Mouse (Mus musculus) forebrain, embryonic 10.5 days (tissue): Measurements from ENCODE around the gene Dclre1b. TPM values are rescaled to one million over a fixed set of nuclear protein-coding genes. Genes with fewer than 3 reads are reported as not detected.
"Not testable (repeated sequence)": the region's sequence is repeated elsewhere in the genome, so short reads cannot be mapped to it uniquely, and the experiment has no call there.

ENCODE experiments used
- DNase-seq: peaks from one replicate; pipeline ENCODE4 v3.0.0-alpha.2; 2017; ENCODE audit warnings: low spot score; ENCODE audit errors: extremely low spot score
- H3K27ac ChIP-seq: fragments of 300-500 bp; sonication (generic); 2 replicates; pipeline ENCODE4 v1.5.1; 2016; ENCODE audit warnings: mild to moderate bottlenecking
- H3K27me3 ChIP-seq: fragments of 300-500 bp; sonication (generic); 2 replicates; pipeline ENCODE4 v1.6.1; 2016; ENCODE audit warnings: mild to moderate bottlenecking; ENCODE audit not compliant: poor library complexity, severe bottlenecking
- H3K36me3 ChIP-seq: fragments of 300-500 bp; sonication (generic); replicated peaks from 2 replicates; pipeline ENCODE4 v1.6.1; 2016; ENCODE audit warnings: mild to moderate bottlenecking, moderate library complexity
- H3K4me1 ChIP-seq: fragments of 300-500 bp; sonication (generic); 2 replicates; pipeline ENCODE4 v1.6.1; 2016
- H3K4me3 ChIP-seq: fragments of 300-500 bp; sonication (generic); 2 replicates; pipeline ENCODE4 v1.5.1; 2016; ENCODE audit warnings: mild to moderate bottlenecking, moderate library complexity
- H3K9me3 ChIP-seq: fragments of 300-500 bp; sonication (generic); 2 replicates; pipeline ENCODE4 v1.6.1; 2016; ENCODE audit warnings: mild to moderate bottlenecking, moderate library complexity
- WGBS: fragments of 180-500 bp; shearing (Covaris S2); methylation state at CpG from one replicate; pipeline ENCODE4 v1.1.7; 2016; 5-methylcytosine and 5-hydroxymethylcytosine counted together
- polyA plus RNA-seq: library from polyadenylated mRNA; unstranded; fragments of >200 nt; fragmentation: Nextera tagmentation; extraction: Ambion mirVana; gene quantifications from 2 replicates; pipeline ENCODE4 v1.2.1, GENCODE M21; 2016

Gene Dclre1b
- 37.2 and 40.5 TPM in 2 replicates for polyA plus RNA-seq

DNA sequence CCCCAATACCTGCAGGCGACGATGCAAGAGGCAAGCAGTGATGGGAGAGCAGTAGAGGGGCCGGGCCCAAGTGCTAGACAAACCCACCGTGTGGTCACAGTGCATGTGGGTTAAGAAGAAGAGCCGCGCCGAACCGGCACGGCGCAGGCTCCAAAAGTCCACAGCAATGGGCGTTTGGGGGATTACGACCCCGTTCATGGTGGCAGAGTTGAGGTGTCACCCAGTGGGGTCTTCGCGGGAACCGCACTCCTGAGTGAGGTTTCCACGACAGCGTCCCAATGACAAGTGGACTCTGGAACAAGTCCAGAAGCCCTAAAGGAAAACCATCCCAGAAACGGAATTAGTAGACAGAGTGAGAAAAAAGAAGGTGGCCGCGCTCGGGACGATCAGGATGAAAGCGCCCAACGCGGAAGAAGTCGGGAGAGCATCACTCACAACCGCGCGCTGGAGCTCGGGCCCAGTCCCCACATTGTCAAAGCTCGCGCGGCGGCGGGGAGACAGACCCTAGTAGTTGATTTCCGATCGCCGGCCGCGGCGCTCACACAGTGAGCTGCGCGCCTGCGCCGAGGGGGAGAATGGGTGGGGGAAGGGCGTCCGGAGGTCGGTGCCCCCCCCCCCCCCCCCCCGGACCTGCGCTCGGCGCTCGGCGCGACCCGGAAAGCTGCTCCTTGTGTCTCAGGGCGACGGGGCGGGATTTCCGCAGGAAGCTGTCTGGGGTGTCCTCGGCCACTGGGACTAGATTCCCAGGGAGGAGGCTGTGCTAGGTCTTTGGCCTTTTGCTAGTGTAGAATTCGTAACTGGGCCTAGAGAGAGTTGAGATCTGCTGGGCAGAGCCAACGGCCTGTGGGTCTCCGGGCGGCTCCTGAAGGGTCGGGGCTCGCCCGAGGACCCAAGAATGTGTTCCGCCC is at the start of gene Dclre1b, which contains the start of the genes Ap4b1 and Gm43064:
Gene Dclre1b, minus strand, starts transcription at position 554 of the 908 bp plus-strand sequence.
Gene Ap4b1, plus strand, starts transcription at position 630 of the 908 bp plus-strand sequence.
Gene Gm43064, plus strand, starts transcription at position 683 of the 908 bp plus-strand sequence.
- under 1% methylated on average over 62 of the region's 70 CpGs for WGBS
- peak within 1 kb of the TSS; percentile 93 for H3K27ac ChIP-seq
- peak within 1 kb of the TSS; percentile 85 for H3K4me3 ChIP-seq
- peaks cover 21% of the 10 kb centered on the region for H3K4me1 ChIP-seq
- H3K9me3 ChIP-seq = no peaks in the 10 kb centered on the region
- DNase-seq = peak; percentile 91
- peaks cover 41% of the 10 kb centered on the region for H3K36me3 ChIP-seq
- no peaks in the 10 kb centered on the region for H3K27me3 ChIP-seq

DNA sequence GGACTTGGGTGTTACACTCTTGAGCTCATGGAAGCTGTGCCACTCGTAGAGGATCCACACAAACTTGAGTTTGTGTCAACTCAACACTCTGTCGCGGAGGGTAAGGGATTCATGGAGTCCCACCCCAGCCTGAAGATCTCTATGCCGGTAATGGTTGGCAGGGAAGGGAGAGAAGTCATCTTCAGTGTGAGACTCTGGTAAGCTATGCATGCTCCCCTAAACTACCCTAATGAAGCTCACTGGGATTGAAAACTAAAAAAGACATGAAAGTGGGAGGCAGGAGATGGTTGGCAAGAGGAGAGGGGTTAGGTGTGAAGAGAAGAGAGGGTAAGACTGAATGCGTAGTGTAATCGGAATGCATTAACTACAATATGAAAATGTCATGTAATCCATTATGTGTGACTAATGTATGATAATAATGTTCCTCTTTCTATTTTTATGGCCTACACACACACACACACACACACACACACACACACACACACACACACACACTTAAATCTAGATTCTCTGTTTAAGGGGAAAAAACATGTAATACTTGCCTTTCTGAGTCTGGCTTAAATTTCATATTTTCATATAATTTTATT is 48.8 kb upstream of the Dclre1b start:
- H3K4me1 ChIP-seq = no peaks in the 10 kb centered on the region
- H3K9me3 ChIP-seq = no peaks in the 10 kb centered on the region
- no peak for DNase-seq
- H3K27ac ChIP-seq = no peak overlapping the region
- no peak overlapping the region for H3K4me3 ChIP-seq
- 94% methylated on average over 6 of the region's 6 CpGs for WGBS
- H3K36me3 ChIP-seq = no peaks in the 10 kb centered on the region
- no peaks in the 10 kb centered on the region for H3K27me3 ChIP-seq

DNA sequence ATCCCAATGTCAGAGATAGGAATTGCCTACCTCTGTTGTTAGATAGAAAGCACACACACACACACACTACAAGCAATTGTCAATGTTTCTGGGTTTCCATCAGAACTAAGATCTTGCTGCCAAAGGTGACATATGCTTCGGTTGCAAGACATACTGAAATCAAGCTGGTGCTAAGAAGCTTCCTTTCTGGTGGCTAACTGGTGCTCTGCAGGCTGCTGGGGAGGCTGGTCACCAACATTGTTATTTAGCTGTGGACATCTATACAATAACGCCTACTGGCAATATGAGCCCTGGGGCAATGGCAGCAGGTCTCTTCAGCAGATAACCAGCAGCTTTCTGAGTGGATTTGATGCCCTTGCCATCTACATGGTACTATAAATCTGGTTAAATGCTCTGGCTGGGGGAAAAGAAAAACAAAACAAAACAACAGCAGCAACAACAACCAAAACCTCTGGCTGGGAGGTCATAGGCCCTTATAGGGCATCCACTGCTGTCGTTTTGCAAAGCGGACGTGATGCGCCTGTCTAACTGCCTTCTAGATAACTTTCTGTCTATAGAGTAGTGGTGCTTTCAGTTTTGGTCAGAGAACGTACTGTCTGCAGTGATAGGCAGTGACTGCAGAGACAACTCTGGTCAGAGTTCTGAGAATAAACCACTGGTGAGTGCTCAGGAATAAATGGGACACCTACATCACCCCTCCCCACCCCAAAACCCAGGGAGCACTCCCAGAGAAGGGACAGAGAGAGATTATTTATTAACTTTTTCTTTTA is 48.0 kb upstream of the Dclre1b start:
- Histone ChIP-seq H3K9me3 (no peaks in the 10 kb centered on the region), H3K27ac (no peak overlapping the region), H3K4me1 (no peaks in the 10 kb centered on the region), H3K36me3 (no peaks in the 10 kb centered on the region), H3K27me3 (no peaks in the 10 kb centered on the region), H3K4me3 (no peak overlapping the region)
- 94% methylated on average over 7 of the region's 7 CpGs for WGBS
- DNase-seq = no peak

DNA sequence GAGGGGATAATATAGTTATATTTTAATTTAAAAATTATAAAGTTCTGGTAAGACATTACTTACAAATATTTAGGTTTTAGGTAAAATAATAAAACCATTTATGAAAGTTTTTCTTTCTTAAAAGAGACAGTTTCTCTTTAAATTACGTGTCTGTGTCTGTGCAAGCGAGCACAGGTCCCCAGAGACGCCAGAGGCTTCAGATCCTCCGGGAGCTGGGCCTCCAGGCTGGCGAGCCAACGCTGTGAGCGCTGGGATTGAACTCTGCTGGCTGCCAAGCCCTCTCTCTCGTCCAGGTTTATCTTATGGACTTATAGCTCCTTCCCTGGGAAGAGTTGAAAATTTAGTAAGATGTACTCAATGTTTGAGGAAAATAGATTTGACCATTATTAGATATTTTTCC is 44.6 kb upstream of the Dclre1b start:
- H3K4me1 ChIP-seq = no peaks in the 10 kb centered on the region; the same call in 1 of the 2 replicates
- H3K36me3 ChIP-seq = no peaks in the 10 kb centered on the region
- no peak for DNase-seq
- no peak overlapping the region for H3K27ac ChIP-seq
- no peaks in the 10 kb centered on the region for H3K27me3 ChIP-seq
- H3K9me3 ChIP-seq = no peaks in the 10 kb centered on the region
- WGBS = 85% methylated on average over 8 of the region's 8 CpGs
- no peak overlapping the region for H3K4me3 ChIP-seq

DNA sequence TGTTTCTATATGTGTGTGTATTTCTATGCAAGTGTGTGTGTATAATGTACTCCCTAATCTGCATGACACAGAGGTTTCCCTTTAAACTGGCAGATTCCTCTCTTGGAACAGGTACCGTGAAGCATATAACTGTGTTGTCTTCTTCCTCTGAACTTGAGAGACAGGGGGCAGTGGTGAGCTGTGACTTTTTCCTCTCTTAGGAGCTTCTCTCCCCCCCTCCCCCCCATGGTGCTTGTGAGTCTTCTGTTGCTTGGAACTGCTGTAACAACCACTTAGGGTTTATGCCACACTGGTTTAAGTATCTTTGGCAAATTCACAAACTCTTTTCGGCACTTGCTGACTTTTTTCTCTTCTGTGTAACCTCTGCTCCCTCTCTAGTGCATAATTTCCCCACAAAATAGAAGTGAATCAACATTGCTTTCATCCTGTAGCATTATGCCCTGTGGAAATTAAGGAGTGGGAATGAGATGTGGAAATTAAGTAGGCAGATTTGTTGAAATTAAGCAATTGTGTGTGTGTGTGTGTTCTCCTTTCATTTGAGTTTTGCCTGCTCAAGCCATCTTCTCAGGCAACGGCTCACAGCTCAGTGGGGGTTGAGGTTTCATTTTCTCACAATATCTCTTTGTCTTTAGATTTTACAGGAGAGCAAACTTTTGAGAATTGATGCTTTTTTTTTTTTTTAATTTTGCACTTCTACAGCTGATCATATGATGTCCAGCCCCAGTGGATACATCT is 43.5 kb upstream of the Dclre1b start:
- Histone ChIP-seq H3K9me3 (no peaks in the 10 kb centered on the region), H3K36me3 (no peaks in the 10 kb centered on the region), H3K27me3 (no peaks in the 10 kb centered on the region), H3K4me1 (no peaks in the 10 kb centered on the region; the same call in 1 of the 2 replicates), H3K27ac (no peak overlapping the region), H3K4me3 (no peak overlapping the region)
- DNase-seq = no peak
- 71% methylated on average over 3 of the region's 3 CpGs for WGBS

DNA sequence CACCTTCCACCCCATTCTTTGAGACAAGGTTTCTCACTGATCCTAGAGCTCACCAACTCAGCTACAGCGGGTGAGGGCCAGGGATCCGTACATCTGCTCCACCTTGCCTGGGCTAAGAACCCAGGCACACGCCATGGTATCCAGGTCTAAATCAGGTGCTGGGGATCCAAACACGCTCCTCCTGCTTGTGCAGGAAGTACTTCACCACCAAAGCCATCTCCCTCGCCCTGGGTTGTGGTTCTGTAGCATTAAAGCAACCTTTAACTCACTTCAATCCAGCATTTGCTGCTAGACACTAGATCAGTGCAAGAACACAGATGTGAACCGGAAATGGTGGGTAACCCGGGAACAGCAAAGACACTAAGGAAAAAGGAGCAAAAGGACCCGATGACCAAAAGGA is 42.6 kb upstream of the Dclre1b start:
- Histone ChIP-seq H3K36me3 (no peaks in the 10 kb centered on the region), H3K4me3 (no peak overlapping the region), H3K4me1 (no peaks in the 10 kb centered on the region; the same call in 1 of the 2 replicates), H3K9me3 (no peaks in the 10 kb centered on the region), H3K27me3 (no peaks in the 10 kb centered on the region), H3K27ac (no peak overlapping the region)
- 94% methylated on average over 8 of the region's 8 CpGs for WGBS
- no peak for DNase-seq

DNA sequence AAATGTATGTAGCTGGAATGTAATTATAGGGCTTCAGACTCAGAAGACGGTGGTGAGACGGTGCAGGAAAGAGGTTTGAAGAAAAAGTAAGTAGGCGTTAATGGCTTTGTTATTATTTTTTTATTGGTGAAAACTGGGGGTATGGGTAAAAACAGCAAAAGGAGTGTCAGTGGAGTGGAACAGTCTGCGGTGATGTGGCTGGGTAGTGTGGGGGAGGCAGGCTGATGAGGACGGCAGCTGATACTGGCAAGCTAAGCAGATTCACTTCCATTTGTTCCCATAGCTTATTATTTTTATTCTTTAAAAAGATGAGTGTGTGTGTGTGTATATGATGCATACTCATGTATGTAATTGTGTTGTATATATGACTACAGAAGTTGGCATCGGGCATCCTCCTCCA is 42.2 kb upstream of the Dclre1b start:
- DNase-seq = no peak
- no peak overlapping the region for H3K4me3 ChIP-seq

DNA sequence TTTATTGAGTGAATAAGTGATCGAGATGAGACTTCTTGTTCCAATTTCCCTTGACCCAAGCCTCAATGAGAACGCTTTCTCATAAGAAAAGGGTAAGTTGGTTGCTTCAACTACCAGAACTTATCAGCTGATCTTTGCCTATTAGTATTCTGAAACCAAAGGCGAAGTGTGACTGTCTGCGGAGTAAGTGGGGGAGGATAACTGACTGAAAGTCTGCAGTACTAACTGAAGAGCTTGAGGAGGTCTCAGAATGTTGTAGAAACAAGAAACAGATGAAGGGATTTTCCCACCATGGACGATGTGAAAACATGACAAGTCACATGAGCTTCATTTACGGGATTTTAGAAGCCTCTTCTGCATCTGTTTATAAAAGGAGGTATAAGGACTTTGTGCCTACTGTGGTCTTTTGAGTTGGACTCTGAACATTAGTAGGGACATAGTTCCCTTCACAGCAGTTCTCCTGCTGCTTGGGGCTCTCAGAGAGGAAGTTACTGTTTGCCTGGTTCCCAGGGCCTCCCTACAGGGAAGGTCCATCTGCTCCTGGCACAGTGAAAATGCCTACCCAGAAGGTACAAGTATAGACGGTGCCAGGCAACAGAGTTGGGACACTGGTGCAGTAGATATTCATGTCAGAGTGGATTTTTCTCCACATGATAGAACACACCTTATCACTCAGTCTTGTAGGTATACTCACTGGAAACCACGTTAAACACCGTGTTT is 41.6 kb upstream of the Dclre1b start:
- no peaks in the 10 kb centered on the region for H3K27me3 ChIP-seq
- no peaks in the 10 kb centered on the region for H3K9me3 ChIP-seq
- WGBS = 84% methylated on average over 9 of the region's 9 CpGs
- no peak overlapping the region for H3K27ac ChIP-seq
- no peak for DNase-seq
- no peaks in the 10 kb centered on the region for H3K36me3 ChIP-seq
- H3K4me1 ChIP-seq = no peaks in the 10 kb centered on the region; the same call in 1 of the 2 replicates
- H3K4me3 ChIP-seq = no peak overlapping the region

More for the DNA sequence above, 42.2 kb upstream of the Dclre1b start:
- H3K9me3 ChIP-seq = no peaks in the 10 kb centered on the region
- H3K27me3 ChIP-seq = no peaks in the 10 kb centered on the region
- no peak overlapping the region for H3K27ac ChIP-seq
- H3K36me3 ChIP-seq = no peaks in the 10 kb centered on the region
- 89% methylated on average over 6 of the region's 6 CpGs for WGBS
- H3K4me1 ChIP-seq = no peaks in the 10 kb centered on the region; the same call in 1 of the 2 replicates

DNA sequence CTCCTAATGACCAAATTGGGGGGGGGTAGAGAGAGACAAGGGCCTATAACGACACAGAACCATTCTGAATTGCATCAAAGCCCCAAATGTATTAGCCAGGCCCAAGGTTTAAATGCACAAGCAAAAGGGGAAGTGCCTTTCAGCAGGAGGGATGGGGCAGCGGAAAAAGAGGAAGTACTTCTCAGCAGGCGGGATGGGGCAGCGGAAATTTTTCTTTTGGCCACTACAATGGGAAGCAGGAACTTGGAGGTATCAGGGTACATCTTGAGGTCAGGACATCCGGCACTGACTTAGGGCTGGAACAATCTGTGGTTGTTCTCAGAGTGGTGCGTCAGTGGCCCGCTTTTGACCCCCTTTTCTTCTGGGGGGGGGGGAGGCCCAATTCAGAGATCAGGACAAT is 31.7 kb upstream of the Dclre1b start:
- WGBS = 93% methylated on average over 7 of the region's 7 CpGs
- H3K27me3 ChIP-seq, H3K36me3 ChIP-seq, H3K9me3 ChIP-seq, H3K27ac ChIP-seq, H3K4me3 ChIP-seq, DNase-seq, H3K4me1 ChIP-seq: not testable (repeated sequence)

DNA sequence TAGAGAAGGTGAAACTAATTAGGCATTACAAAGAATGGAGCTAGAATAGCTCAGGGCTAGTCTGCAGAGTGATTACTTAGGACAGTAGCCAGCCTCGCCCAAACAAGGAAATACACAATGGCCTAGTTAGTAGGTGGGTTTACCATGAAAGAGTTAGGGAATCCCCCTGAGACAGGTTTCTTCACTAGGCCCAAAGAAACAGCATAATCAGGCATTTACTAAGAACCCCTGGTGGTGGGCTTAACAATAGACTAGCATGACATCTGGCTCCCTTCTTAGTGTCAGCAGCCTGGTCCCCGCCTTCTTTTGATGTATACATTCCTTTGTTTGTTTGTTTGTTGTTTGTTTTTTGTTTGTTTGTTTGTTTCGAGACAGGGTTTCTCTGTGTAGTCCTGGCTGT is 31.0 kb upstream of the Dclre1b start:
- not testable (repeated sequence) for H3K9me3 ChIP-seq, H3K4me1 ChIP-seq, H3K27ac ChIP-seq, H3K36me3 ChIP-seq, H3K27me3 ChIP-seq, H3K4me3 ChIP-seq, DNase-seq
- 75% methylated on average over 3 of the region's 3 CpGs for WGBS

DNA sequence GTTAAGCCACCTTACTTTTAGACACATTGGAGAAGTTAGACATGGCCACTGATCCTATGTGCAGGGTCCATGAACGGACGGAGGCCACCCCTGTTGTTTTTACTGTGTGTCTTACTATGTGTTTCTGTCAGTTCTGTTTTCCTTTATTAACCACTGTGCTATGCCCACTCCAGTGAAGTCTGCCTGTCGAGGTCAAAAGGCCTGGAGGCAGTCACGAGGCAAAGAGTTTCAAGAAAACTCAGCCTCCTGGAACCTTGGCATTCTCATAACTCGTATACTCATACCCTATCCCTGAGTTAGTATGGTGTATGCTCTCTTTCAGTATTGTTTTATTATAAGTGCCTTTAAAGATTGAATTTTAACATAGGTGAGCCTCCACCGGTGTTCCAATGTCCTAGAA is 30.5 kb upstream of the Dclre1b start:
- H3K36me3 ChIP-seq = no peaks in the 10 kb centered on the region
- H3K4me1 ChIP-seq = no peaks in the 10 kb centered on the region
- WGBS = 94% methylated on average over 6 of the region's 6 CpGs
- no peak overlapping the region for H3K27ac ChIP-seq
- peaks cover 9% of the 10 kb centered on the region for H3K9me3 ChIP-seq
- no peak overlapping the region for H3K4me3 ChIP-seq
- DNase-seq = no peak
- H3K27me3 ChIP-seq = no peaks in the 10 kb centered on the region
